In the genomic region with DNA sequence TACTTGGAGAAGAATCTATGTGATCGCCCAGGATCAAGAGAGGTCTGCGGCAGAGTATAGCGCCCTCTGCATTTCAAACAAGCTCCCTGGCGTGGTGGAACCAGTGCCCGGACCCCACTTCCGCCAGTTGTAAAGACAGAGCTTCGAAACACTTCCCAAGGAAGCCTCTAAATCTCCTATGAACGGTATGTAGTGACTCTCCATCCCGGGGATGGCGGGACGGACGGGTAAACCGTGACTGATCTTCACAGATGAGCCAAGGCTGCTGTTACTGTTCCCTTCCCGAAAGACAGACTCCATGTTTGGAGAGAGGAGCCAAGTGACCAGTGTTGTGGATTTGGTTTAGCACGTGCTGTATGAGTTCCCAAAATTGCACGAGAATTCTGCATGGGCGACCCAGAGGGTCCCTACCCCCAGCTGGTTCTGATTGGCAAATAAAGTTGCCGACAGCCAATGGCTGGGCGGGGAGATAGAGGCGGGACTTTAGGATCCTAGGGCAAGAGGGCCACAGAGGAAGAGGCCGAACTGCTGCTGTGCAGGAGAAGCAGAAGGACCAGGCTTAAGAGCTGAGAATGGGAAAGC, we compare ENCODE assay signal across 8 mouse cellular contexts. TPM values are rescaled to one million over a fixed set of nuclear protein-coding genes. Genes with fewer than 3 reads are reported as not detected.
DNase-seq lines count a peak whose midpoint lies in the region; ATAC-seq and TF ChIP-seq lines count a peak whose summit lies in the region.

No protein-coding gene starts in this region.

- dilution Hi-C loops in CH12.LX (cut with MboI; ENCODE audit: extremely low pct_ligation_motif_present, extremely low pct_unique_long_range_greater_than_20kb, low sequenced_read_pairs): no loop called here

- TF ChIP-seq CTCF in CH12.LX (conservative IDR thresholded peaks at IDR 0.05 in 1 of 2, IDR thresholded peaks at IDR 0.05 in 1 of 2; ENCODE audit: low read depth in 2 of 2, low read length in 2 of 2): peak in 1 of 2 experiments; percentile 38; a peak in 1 of 4 replicates

- 9% methylated on average over 21 of the region's 21 CpGs for WGBS in embryonic facial prominence, embryonic 13.5 days
- 5% methylated on average over 21 of the region's 21 CpGs for WGBS in heart, embryonic 14.5 days
- WGBS in kidney, embryonic 16.5 days: 3% methylated on average over 21 of the region's 21 CpGs

- no peak overlapping the region for H3K9ac ChIP-seq in CH12.LX (ENCODE audit: insufficient read depth, low read depth)
- H3K9ac ChIP-seq in embryonic facial prominence, embryonic 13.5 days: peak overlapping the region; percentile 60
- peak overlapping the region; percentile 31 for H3K9ac ChIP-seq in heart, embryonic 14.5 days (ENCODE audit: low read length)
- H3K9ac ChIP-seq in kidney, embryonic 16.5 days (replicated peaks; ENCODE audit: low read length): peak overlapping the region; percentile 59

- in situ Hi-C loops in CH12.LX (cut with MboI; ENCODE audit: low pct_ligation_motif_present, low pct_unique_long_range_greater_than_20kb, low sequenced_read_pairs): loop anchor here (5.0 kb wide), 1 partner anchor 237 kb away; no protein-coding TSS in a partner anchor

- no peak for TF ChIP-seq RAD21 in CH12.LX (IDR thresholded peaks at IDR 0.05; ENCODE audit: low read depth, low read length)

- H3K27me3 ChIP-seq in CH12.LX (replicated peaks): no peaks in the 10 kb centered on the region
- H3K27me3 ChIP-seq in embryonic facial prominence, embryonic 13.5 days: no peaks in the 10 kb centered on the region
- H3K27me3 ChIP-seq in heart, embryonic 14.5 days (ENCODE audit: control insufficient read depth, insufficient read depth, low read length): no peaks in the 10 kb centered on the region
- H3K27me3 ChIP-seq in kidney, embryonic 16.5 days (ENCODE audit: insufficient read depth, low read length): no peaks in the 10 kb centered on the region

- TF ChIP-seq POLR2A in CH12.LX (IDR thresholded peaks at IDR 0.05; ENCODE audit: low read depth, low read length): peak; percentile 32; the same call in 1 of the 2 replicates

- TF ChIP-seq EP300 in CH12.LX (IDR thresholded peaks at IDR 0.05; ENCODE audit: low read length): no peak

- no peaks in the 10 kb centered on the region for H3K79me2 ChIP-seq in CH12.LX (replicated peaks; ENCODE audit: control insufficient read depth, extremely low read depth, insufficient read depth, poor library complexity, severe bottlenecking)

- no peaks in the 10 kb centered on the region for H3K9me3 ChIP-seq in CH12.LX (replicated peaks; ENCODE audit: low read length)
- H3K9me3 ChIP-seq in embryonic facial prominence, embryonic 13.5 days: peaks cover 6% of the 10 kb centered on the region
- H3K9me3 ChIP-seq in heart, embryonic 14.5 days (ENCODE audit: control insufficient read depth, low read length): peaks cover 8% of the 10 kb centered on the region; the same call in 1 of the 2 replicates
- peaks cover 4% of the 10 kb centered on the region for H3K9me3 ChIP-seq in kidney, embryonic 16.5 days (ENCODE audit: low read length)

- H3K4me3 ChIP-seq in CH12.LX (replicated peaks in 1 of 3; ENCODE audit: low read depth in 2 of 3, low read length in 2 of 3, poor library complexity in 1 of 3): no peak overlapping the region
- H3K4me3 ChIP-seq in embryonic facial prominence, embryonic 13.5 days: peak overlapping the region; percentile 39
- peak overlapping the region; percentile 29 to 40 for H3K4me3 ChIP-seq in heart, embryonic 14.5 days (ENCODE audit: control insufficient read depth in 1 of 2, insufficient read depth in 1 of 2, low read depth in 1 of 2, low read length in 2 of 2)
- H3K4me3 ChIP-seq in kidney, embryonic 16.5 days (ENCODE audit: low read length): peak overlapping the region; percentile 44

- no peaks in the 10 kb centered on the region; a peak in 1 of 4 replicates for H3K4me1 ChIP-seq in CH12.LX (ENCODE audit: control insufficient read depth in 1 of 2, insufficient read depth in 2 of 2)
- peaks cover 2% of the 10 kb centered on the region; the same call in 1 of the 2 replicates for H3K4me1 ChIP-seq in embryonic facial prominence, embryonic 13.5 days
- peaks cover 0 to 4% of the 10 kb centered on the region in 2 experiments; a peak in 3 of 4 replicates for H3K4me1 ChIP-seq in heart, embryonic 14.5 days (ENCODE audit: control insufficient read depth in 2 of 2, insufficient read depth in 2 of 2, low read length in 2 of 2)
- peaks cover 4% of the 10 kb centered on the region; the same call in 1 of the 2 replicates for H3K4me1 ChIP-seq in kidney, embryonic 16.5 days (ENCODE audit: insufficient read depth, low read length)

- H3K4me2 ChIP-seq in CH12.LX (ENCODE audit: insufficient read depth, low read depth, poor library complexity, severe bottlenecking): peak overlapping the region; percentile 45; the same call in 1 of the 2 replicates
- H3K4me2 ChIP-seq in embryonic facial prominence, embryonic 13.5 days: peak overlapping the region; percentile 70
- H3K4me2 ChIP-seq in heart, embryonic 14.5 days (ENCODE audit: low read length): peak overlapping the region; percentile 86
- peak overlapping the region; percentile 85 for H3K4me2 ChIP-seq in kidney, embryonic 16.5 days (replicated peaks; ENCODE audit: low read depth, low read length)

- 0 out of 2 replicates have a peak, but pooled peaks have one; percentile 38 for ATAC-seq in embryonic facial prominence, embryonic 13.5 days (ENCODE audit: insufficient number of reproducible peaks, insufficient read depth, low FRiP score, low TSS enrichment, low read depth)
- ATAC-seq in heart, embryonic 14.5 days (ENCODE audit: insufficient number of reproducible peaks, insufficient read depth, low FRiP score, low read depth): peak; percentile 45; the same call in 1 of the 2 replicates
- ATAC-seq in kidney, embryonic 16.5 days (ENCODE audit: low FRiP score, low TSS enrichment): peak; percentile 85

- no peak for DNase-seq in CH12.LX (ENCODE audit: extremely low read depth)
- DNase-seq in adrenal gland, adult 8-10 months: peak; percentile 24
- DNase-seq in lung, postnatal 36 days: peak; percentile 59
- DNase-seq in retina, postnatal 1 day: peak; percentile 81
- DNase-seq in layer of hippocampus, postnatal 14 days (ENCODE audit: low spot score in 2 of 2): no peak

- no peak overlapping the region for H3K27ac ChIP-seq in CH12.LX (ENCODE audit: insufficient read depth, low read depth)
- no peak overlapping the region; the same call in 1 of the 2 replicates for H3K27ac ChIP-seq in embryonic facial prominence, embryonic 13.5 days
- H3K27ac ChIP-seq in heart, embryonic 14.5 days (replicated peaks in 1 of 2; ENCODE audit: control insufficient read depth in 1 of 2, insufficient read depth in 1 of 2, low read depth in 2 of 2, low read length in 2 of 2): no peak overlapping the region
- no peak overlapping the region for H3K27ac ChIP-seq in kidney, embryonic 16.5 days (ENCODE audit: low read length)

- no peaks in the 10 kb centered on the region for H3K36me3 ChIP-seq in CH12.LX (replicated peaks in 1 of 2; ENCODE audit: control insufficient read depth in 1 of 2, insufficient read depth in 1 of 2, low read length in 1 of 2)
- H3K36me3 ChIP-seq in embryonic facial prominence, embryonic 13.5 days: peaks cover 4% of the 10 kb centered on the region
- no peaks in the 10 kb centered on the region for H3K36me3 ChIP-seq in heart, embryonic 14.5 days (ENCODE audit: control insufficient read depth, insufficient read depth, low read length)
- peaks cover 5% of the 10 kb centered on the region; the same call in 1 of the 2 replicates for H3K36me3 ChIP-seq in kidney, embryonic 16.5 days (ENCODE audit: insufficient read depth, low read length)

TF ChIP-seq in CH12.LX, 34 proteins besides CTCF, POLR2A, EP300 and RAD21:
- TF ChIP-seq BHLHE40 (IDR thresholded peaks at IDR 0.05; ENCODE audit: low read depth, low read length): peak; percentile 44; the same call in 1 of the 2 replicates
- TF ChIP-seq HCFC1 (IDR thresholded peaks at IDR 0.05; ENCODE audit: low read depth, low read length): no peak

RNA-seq across cellular contexts. Expression of a gene that starts 48.7 kb away (rescaled TPM):
- 6.9 and 7.9 TPM in 2 replicates for total RNA-seq in CH12.LX (2012; rRNA removed)
- 4.2 and 4.3 TPM in 2 replicates for total RNA-seq in CH12.LX (2014; rRNA removed)
- polyA plus RNA-seq in CH12.LX (2012; ENCODE audit: insufficient read length, low read depth): 13.8 and 14.2 TPM in 2 replicates
- 10 to 100 TPM; 17.8 to 22.9 (median 18.9) TPM for total RNA-seq in adrenal gland, adult 8-10 months (2022)
- polyA plus RNA-seq in embryonic facial prominence, embryonic 13.5 days (2015; fragmentation: Nextera tagmentation; extraction: Ambion mirVana): 20.2 and 21.7 TPM in 2 replicates
- 11.5 and 12.2 TPM in 2 replicates for polyA plus RNA-seq in heart, embryonic 14.5 days (2014; fragmentation: Nextera tagmentation; extraction: Ambion mirVana)
- 19.6 and 19.9 TPM in 2 replicates for polyA plus RNA-seq in kidney, embryonic 16.5 days (2015; fragmentation: Nextera tagmentation; extraction: Ambion mirVana)
- 10 to 100 TPM; 24.3 to 25.9 TPM for total RNA-seq in layer of hippocampus, postnatal 14 days (2021)

RNA-seq across cellular contexts. Expression of a gene that starts 54.2 kb away (rescaled TPM):
- total RNA-seq in CH12.LX (2012; rRNA removed) (not detected in 2 replicates), CH12.LX (2014; rRNA removed) (not detected in 2 replicates)
- not detected in 2 replicates for polyA plus RNA-seq in CH12.LX (2012; ENCODE audit: insufficient read length, low read depth)
- total RNA-seq in adrenal gland, adult 8-10 months (2022): 10 to 100 TPM; 21.8 to 24.6 (median 24.3) TPM
- polyA plus RNA-seq in embryonic facial prominence, embryonic 13.5 days (2015; fragmentation: Nextera tagmentation; extraction: Ambion mirVana): 10.3 and 11.2 TPM in 2 replicates
- polyA plus RNA-seq in heart, embryonic 14.5 days (2014; fragmentation: Nextera tagmentation; extraction: Ambion mirVana): 1.2 and 1.3 TPM in 2 replicates
- polyA plus RNA-seq in kidney, embryonic 16.5 days (2015; fragmentation: Nextera tagmentation; extraction: Ambion mirVana): 6.6 TPM in 2 replicates
- 10 to 100 TPM; 75.0 to 75.7 TPM for total RNA-seq in layer of hippocampus, postnatal 14 days (2021)

Comparison
In these comparisons a context has a peak if more than half of its experiments do, and no peak if none do; other contexts are left out.
1. DNase-seq: peak in adrenal gland, adult 8-10 months (single experiment), lung, postnatal 36 days (single experiment) and retina, postnatal 1 day (single experiment); none in CH12.LX (single experiment) and layer of hippocampus, postnatal 14 days (0 of 2).
2. H3K4me3 ChIP-seq: peak in embryonic facial prominence, embryonic 13.5 days (single experiment), heart, embryonic 14.5 days (2 of 2) and kidney, embryonic 16.5 days (single experiment); none in CH12.LX (0 of 3).
3. Peak in every context shown above with its lines, with median percentiles within 50 percentile points of each other: H3K4me2 ChIP-seq and ATAC-seq.